29 mouse cellular contexts compared by ENCODE assay signal in the genomic region with DNA sequence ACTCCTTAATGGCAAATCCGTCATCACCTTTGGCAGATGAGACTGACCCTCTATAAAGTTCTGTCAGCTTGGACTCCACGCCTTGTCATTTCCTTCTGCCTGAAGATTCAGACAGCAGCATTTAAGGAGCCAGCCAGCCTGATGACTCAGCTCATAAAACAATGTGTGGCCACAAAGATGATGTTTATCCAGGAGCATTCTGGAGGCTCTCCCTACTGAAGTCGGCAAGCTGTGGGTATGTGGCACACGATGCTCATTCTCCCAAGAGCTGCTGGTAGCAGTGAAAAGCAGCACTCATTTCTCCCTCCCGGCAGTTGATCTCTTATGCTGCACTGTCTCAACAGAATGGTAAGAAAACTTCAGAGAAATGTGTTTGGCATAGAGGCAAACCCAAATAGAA. TPM values are rescaled to one million over a fixed set of nuclear protein-coding genes. Genes with fewer than 3 reads are reported as not detected.
DNase-seq lines count a peak whose midpoint lies in the region; ATAC-seq and TF ChIP-seq lines count a peak whose summit lies in the region.
"Had no signal": no experiment of that assay in that cellular context is flagged by ENCODE, and none has a peak within 500 bp of the region (broad histone marks: within the 10 kb centered on the region; RNA-seq: fewer than 3 reads in every experiment).

No protein-coding gene starts in this region.

- intact Hi-C loops in left cerebral cortex, postnatal 10 days (cut with DNase I), result loop anchor here (10.0 kb wide), 1 partner anchor 230 kb away; no protein-coding TSS in a partner anchor

- H3K36me3 ChIP-seq in heart, embryonic 11.5 days (ENCODE audit: control insufficient read depth, insufficient read depth, low read length), result no peaks in the 10 kb centered on the region
- no peaks in the 10 kb centered on the region for H3K36me3 ChIP-seq in liver, postnatal 0 days (replicated peaks; ENCODE audit: insufficient read depth, low read length)
- H3K36me3 ChIP-seq: embryonic facial prominence, embryonic 13.5 days; forebrain, embryonic 12.5 days; heart, embryonic 10.5 days; hindbrain, embryonic 10.5 days; limb, embryonic 13.5 days; liver, embryonic 12.5 days; neural tube, embryonic 13.5 days had no signal

- no peak for TF ChIP-seq EP300 in liver, postnatal 0 days (IDR thresholded peaks at IDR 0.05; ENCODE audit: low read depth)

- in situ Hi-C loops in Patski (cut with MboI; ENCODE audit: low pct_unique_long_range_greater_than_20kb), result no loop called here

- DNase-seq in left cerebral cortex, adult 18-20 months (ENCODE audit: low spot score in 2 of 2), result peak; percentile 46 to 57
- DNase-seq in left cerebral cortex, postnatal 10 days (ENCODE audit: extremely low spot score in 1 of 2, low spot score in 2 of 2), result no peak
- DNase-seq in right cerebral cortex, adult 2 months (ENCODE audit: low spot score in 2 of 2), result peak; percentile 65 to 69
- DNase-seq in right cerebral cortex, postnatal 25 days, result no peak
- peak; percentile 42 for DNase-seq in Patski (ENCODE audit: low read depth, low spot score)
- no peak for DNase-seq in liver, postnatal 0 days
- DNase-seq: adrenal gland, adult 2 months; cerebellum, adult 18-20 months; cerebellum, postnatal 25 days; embryo, embryonic 11 days; kidney, postnatal 36 days; lung, adult 2 months; lung, postnatal 14 days; midbrain, embryonic 14.5 days; thymus, postnatal 14 days had no signal

- H3K27me3 ChIP-seq in Patski, result peaks cover 63% of the 10 kb centered on the region
- peaks cover 87% of the 10 kb centered on the region for H3K27me3 ChIP-seq in heart, embryonic 11.5 days (ENCODE audit: control insufficient read depth, insufficient read depth, low read length)
- peaks cover 82% of the 10 kb centered on the region for H3K27me3 ChIP-seq in liver, postnatal 0 days (ENCODE audit: insufficient read depth, low read length)

- peaks cover 15% of the 10 kb centered on the region for H3K4me1 ChIP-seq in olfactory bulb, adult 2 months (ENCODE audit: control insufficient read depth, insufficient read depth, low read length)
- H3K4me1 ChIP-seq in heart, embryonic 11.5 days (ENCODE audit: control insufficient read depth, insufficient read depth, low read length), result 0 out of 2 replicates have a peak, but pooled peaks cover 3% of the 10 kb centered on the region
- peaks cover 6% of the 10 kb centered on the region for H3K4me1 ChIP-seq in liver, postnatal 0 days (ENCODE audit: insufficient read depth)

- WGBS in olfactory bulb, adult 2 months, result 33% methylated on average over 5 of the region's 5 CpGs
- 43% methylated on average over 5 of the region's 5 CpGs for WGBS in heart, embryonic 11.5 days (ENCODE audit: insufficient replicate concordance)
- 35% methylated on average over 5 of the region's 5 CpGs for WGBS in liver, postnatal 0 days (ENCODE audit: insufficient replicate concordance)

- H3K9me3 ChIP-seq in heart, embryonic 11.5 days (replicated peaks; ENCODE audit: control insufficient read depth, low read length), result no peaks in the 10 kb centered on the region
- no peaks in the 10 kb centered on the region for H3K9me3 ChIP-seq in liver, postnatal 0 days (ENCODE audit: low read length)
- H3K9me3 ChIP-seq: embryonic facial prominence, embryonic 13.5 days; forebrain, embryonic 12.5 days; heart, embryonic 10.5 days; hindbrain, embryonic 10.5 days; limb, embryonic 13.5 days; liver, embryonic 12.5 days; neural tube, embryonic 13.5 days had no signal

- H3K27ac ChIP-seq in olfactory bulb, adult 2 months (ENCODE audit: insufficient read depth, low read depth, low read length), result 0 out of 2 replicates have a peak overlapping the region, but pooled peaks have one; percentile 0
- H3K27ac ChIP-seq in heart, embryonic 11.5 days (ENCODE audit: low read depth, low read length), result no peak overlapping the region
- H3K27ac ChIP-seq in liver, postnatal 0 days (ENCODE audit: low read depth), result no peak overlapping the region
- H3K27ac ChIP-seq: embryonic facial prominence, embryonic 13.5 days; forebrain, embryonic 12.5 days; heart, embryonic 10.5 days; hindbrain, embryonic 10.5 days; hindbrain, postnatal 0 days; limb, embryonic 13.5 days; liver, embryonic 12.5 days; neural tube, embryonic 13.5 days had no signal

- TF ChIP-seq POLR2A in olfactory bulb, adult 2 months (IDR thresholded peaks at IDR 0.05; ENCODE audit: insufficient read depth, low read depth, low read length), result no peak

- H3K9ac ChIP-seq in heart, embryonic 11.5 days (ENCODE audit: low read depth, low read length), result no peak overlapping the region
- H3K9ac ChIP-seq in liver, postnatal 0 days (replicated peaks), result no peak overlapping the region
- H3K9ac ChIP-seq: embryonic facial prominence, embryonic 13.5 days; forebrain, embryonic 12.5 days; limb, embryonic 13.5 days; liver, embryonic 12.5 days; neural tube, embryonic 13.5 days had no signal

- no peak overlapping the region for H3K4me3 ChIP-seq in olfactory bulb, adult 2 months (ENCODE audit: insufficient read depth, low read depth, low read length)
- no peak overlapping the region for H3K4me3 ChIP-seq in heart, embryonic 11.5 days (ENCODE audit: low read depth, low read length)
- H3K4me3 ChIP-seq in liver, postnatal 0 days (ENCODE audit: low read depth, low read length), result no peak overlapping the region
- H3K4me3 ChIP-seq: embryonic facial prominence, embryonic 13.5 days; erythroblast, embryonic 14.5 days; forebrain, embryonic 12.5 days; heart, embryonic 10.5 days; hindbrain, embryonic 10.5 days; limb, embryonic 13.5 days; liver, embryonic 12.5 days; neural tube, embryonic 13.5 days had no signal

- POLR2A ChIA-PET in Patski (lab: Charles Lee), result no interaction called here

- H3K4me2 ChIP-seq in heart, embryonic 11.5 days, result no peak overlapping the region
- H3K4me2 ChIP-seq in liver, postnatal 0 days (ENCODE audit: low read depth, low read length), result no peak overlapping the region
- H3K4me2 ChIP-seq: embryonic facial prominence, embryonic 13.5 days; forebrain, embryonic 12.5 days; limb, embryonic 13.5 days; liver, embryonic 12.5 days; neural tube, embryonic 13.5 days had no signal

- CTCF ChIA-PET in Patski (lab: Charles Lee), result interaction anchor here (1.1 kb wide), 1 partner anchor 11 kb away, joined by 3 read pairs; no protein-coding TSS in a partner anchor

- no peak for TF ChIP-seq CTCF in Patski (IDR thresholded peaks at IDR 0.05)
- no peak for TF ChIP-seq CTCF in olfactory bulb, adult 2 months (IDR thresholded peaks at IDR 0.05; ENCODE audit: insufficient read depth, low read depth, low read length)
- no peak for TF ChIP-seq CTCF in liver, postnatal 0 days (IDR thresholded peaks at IDR 0.05; ENCODE audit: low read depth)

- peak; percentile 87 for ATAC-seq in Patski
- ATAC-seq in heart, embryonic 11.5 days (replicated peaks; ENCODE audit: insufficient number of reproducible peaks, low FRiP score, low TSS enrichment), result no peak
- no peak for ATAC-seq in liver, postnatal 0 days
- ATAC-seq: CD4-positive, CD25-positive, alpha-beta regulatory T cell, adult 4 months; hindbrain, postnatal 0 days; intestine, embryonic 16.5 days; liver, embryonic 12.5 days had no signal

RNA-seq across cellular contexts. Expression of a gene that starts 3.6 kb away (rescaled TPM):
- total RNA-seq in left cerebral cortex, adult 18-20 months (2021), result 100 to 1,000 TPM; 199 to 214 TPM
- total RNA-seq in left cerebral cortex, postnatal 10 days (2021), result 100 to 1,000 TPM; 168 to 173 TPM
- polyA plus RNA-seq in Patski (2021), result 0.19 TPM
- polyA plus RNA-seq in olfactory bulb, adult 2 months (2012; ENCODE audit: insufficient read depth, insufficient read length, low replicate concordance, missing spikeins), result 452 TPM in 1 of 2 replicates, not detected in the other
- 0.34 and 0.56 TPM in 2 replicates for polyA plus RNA-seq in heart, embryonic 11.5 days (2014; fragmentation: Nextera tagmentation; extraction: Ambion mirVana)
- 0.02 TPM in 1 of 2 replicates, not detected in the other for polyA plus RNA-seq in liver, postnatal 0 days (2015; fragmentation: Nextera tagmentation; extraction: Ambion mirVana)
- total RNA-seq: megakaryocyte, adult 5-6 weeks had no signal
- polyA plus RNA-seq: erythroblast, embryonic 14.5 days had no signal

RNA-seq across cellular contexts. Expression of a gene that starts 54.4 kb away (rescaled TPM):
- 1 to 10 TPM; 3.3 to 4.3 TPM for total RNA-seq in left cerebral cortex, adult 18-20 months (2021)
- total RNA-seq in left cerebral cortex, postnatal 10 days (2021), result 1 to 10 TPM; 1.9 to 2.7 TPM
- polyA plus RNA-seq in Patski (2021), result 14.5 TPM
- not detected in 2 replicates for polyA plus RNA-seq in olfactory bulb, adult 2 months (2012; ENCODE audit: insufficient read depth, insufficient read length, low replicate concordance, missing spikeins)
- polyA plus RNA-seq in heart, embryonic 11.5 days (2014; fragmentation: Nextera tagmentation; extraction: Ambion mirVana), result 5.8 and 9.0 TPM in 2 replicates
- 7.8 and 8.3 TPM in 2 replicates for polyA plus RNA-seq in liver, postnatal 0 days (2015; fragmentation: Nextera tagmentation; extraction: Ambion mirVana)

Comparison
In these comparisons a context has a peak if more than half of its experiments do, and no peak if none do; other contexts are left out.
1. DNase-seq: peak in left cerebral cortex, adult 18-20 months (2 of 2), right cerebral cortex, adult 2 months (2 of 2) and Patski (single experiment); none in left cerebral cortex, postnatal 10 days (0 of 2), right cerebral cortex, postnatal 25 days (single experiment) and liver, postnatal 0 days (single experiment).
2. RNA of a gene that starts 3.6 kb away (polyA plus RNA-seq): 452 TPM in olfactory bulb, adult 2 months; 0.34 to 0.56 TPM in heart, embryonic 11.5 days, 0.19 TPM in Patski (single experiment) and 0.02 TPM in liver, postnatal 0 days; every median in the first group is over 100 times any median in the second.